Mouse (Mus musculus): Measurements from ENCODE around the gene Foxn3. TPM values are rescaled to one million over a fixed set of nuclear protein-coding genes. Genes with fewer than 3 reads are reported as not detected.

The Foxn3 gene
- polyA plus RNA-seq, 1 experiment from 2014 or later, result 68.8 TPM

DNA sequence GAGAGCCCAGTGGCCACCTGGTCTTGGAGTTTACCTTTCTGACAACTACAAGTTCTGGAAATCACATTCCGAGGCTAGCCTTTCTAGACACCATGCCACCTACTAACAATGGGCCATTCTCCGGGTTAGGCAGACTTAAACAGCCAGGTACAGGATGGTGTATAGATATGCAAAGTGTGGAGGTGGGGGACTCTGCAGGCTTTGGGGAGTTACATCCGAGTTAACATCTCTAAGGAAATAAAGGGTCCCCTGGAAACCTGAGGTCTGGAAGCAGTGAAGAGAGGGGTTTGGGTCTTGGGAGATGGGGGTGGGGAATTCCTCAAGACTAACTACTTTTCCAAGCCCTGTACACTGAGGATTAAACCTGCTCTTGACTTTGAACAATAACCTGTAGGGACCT is 150.9 kb downstream of the Foxn3 start:
- H3K27me3 ChIP-seq (ENCODE audit: low read depth, poor library complexity, severe bottlenecking), result peaks cover 4% of the 10 kb centered on the region; the same call in 1 of the 2 replicates
- 44% methylated on average over 3 of the region's 3 CpGs for WGBS
- no peak overlapping the region for H3K4me3 ChIP-seq
- no peak for DNase-seq (ENCODE audit: low spot score)
- H3K27ac ChIP-seq, result no peak overlapping the region
- H3K4me1 ChIP-seq, result peaks cover 7% of the 10 kb centered on the region; the same call in 1 of the 2 replicates
- H3K36me3 ChIP-seq, result peaks cover 3% of the 10 kb centered on the region; the same call in 1 of the 2 replicates
- H3K9me3 ChIP-seq (replicated peaks), result no peaks in the 10 kb centered on the region

DNA sequence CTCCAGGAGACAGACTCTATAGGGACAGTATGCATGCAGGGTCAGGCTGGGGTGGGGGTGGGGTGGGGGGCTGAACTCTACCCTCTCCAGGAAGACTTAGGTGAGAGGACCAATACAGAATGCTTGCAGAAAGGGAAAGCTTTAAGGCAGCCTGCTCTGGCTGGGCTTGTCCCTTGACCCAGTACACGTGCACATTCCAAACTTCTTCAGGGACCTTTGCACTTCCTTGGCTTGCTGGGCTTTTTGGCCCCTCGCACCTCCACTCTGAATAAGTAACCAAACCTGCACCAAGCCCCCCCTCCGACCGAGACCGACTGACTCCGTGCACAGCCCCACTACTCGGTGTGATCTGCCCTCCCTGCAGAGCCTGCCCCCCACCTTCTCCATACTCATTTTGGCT is 151.3 kb downstream of the Foxn3 start:
- peaks cover 3% of the 10 kb centered on the region; the same call in 1 of the 2 replicates for H3K36me3 ChIP-seq
- WGBS, result 32% methylated on average over 7 of the region's 7 CpGs

DNA sequence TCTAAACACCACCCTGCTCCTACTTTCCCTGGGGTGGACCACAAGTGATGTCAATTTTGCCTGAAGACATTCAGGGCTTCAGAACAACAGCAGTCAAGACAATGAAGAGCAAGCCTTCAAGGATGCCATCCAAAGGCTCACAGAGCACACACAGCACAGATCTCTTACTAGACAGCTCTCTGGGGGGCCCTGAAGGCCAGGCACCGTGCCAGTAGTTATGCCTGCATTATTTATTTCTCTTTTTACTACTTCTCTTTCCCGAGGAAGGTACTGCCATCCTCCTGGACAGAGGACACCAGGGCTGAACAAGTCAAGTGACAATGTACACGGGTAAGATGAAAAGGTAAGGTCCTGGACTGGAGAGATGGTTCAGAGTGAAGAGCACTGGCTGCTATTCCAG is 154.7 kb downstream of the Foxn3 start:
- no peak for DNase-seq (ENCODE audit: low spot score)
- Histone ChIP-seq H3K9me3 (replicated peaks) (no peaks in the 10 kb centered on the region), H3K36me3 (peaks cover 3% of the 10 kb centered on the region; the same call in 1 of the 2 replicates), H3K4me3 (no peak overlapping the region), H3K4me1 (peaks cover 19% of the 10 kb centered on the region), H3K27ac (no peak overlapping the region), H3K27me3 (ENCODE audit: low read depth, poor library complexity, severe bottlenecking) (peaks cover 4% of the 10 kb centered on the region; the same call in 1 of the 2 replicates)
- 86% methylated on average over 3 of the region's 3 CpGs for WGBS

More for the DNA sequence above, 151.3 kb downstream of the Foxn3 start:
- Histone ChIP-seq H3K4me3 (no peak overlapping the region), H3K27ac (no peak overlapping the region), H3K27me3 (ENCODE audit: low read depth, poor library complexity, severe bottlenecking) (peaks cover 4% of the 10 kb centered on the region; the same call in 1 of the 2 replicates), H3K4me1 (peaks cover 10% of the 10 kb centered on the region; the same call in 1 of the 2 replicates), H3K9me3 (replicated peaks) (no peaks in the 10 kb centered on the region)
- DNase-seq (ENCODE audit: low spot score), result no peak

DNA sequence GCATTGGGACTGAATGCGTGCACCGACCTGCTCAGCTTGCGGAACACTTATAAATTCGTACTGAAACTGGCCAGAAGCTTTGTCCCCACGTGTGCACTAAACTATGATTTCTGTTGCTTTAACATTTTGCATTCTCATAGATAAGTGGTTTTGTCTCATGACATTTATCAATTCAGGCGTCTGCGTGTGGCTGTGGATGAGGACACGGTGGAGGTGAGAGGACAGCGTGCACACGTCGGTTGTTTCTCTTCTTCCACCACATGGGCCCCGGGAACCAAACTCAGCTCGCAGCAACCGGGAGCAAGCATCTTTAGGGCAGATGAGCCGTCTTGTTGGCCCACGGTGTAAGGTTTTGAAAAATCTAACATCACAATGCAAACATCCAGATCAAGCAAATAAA is 155.3 kb downstream of the Foxn3 start:
- Histone ChIP-seq H3K36me3 (peaks cover 3% of the 10 kb centered on the region; the same call in 1 of the 2 replicates), H3K4me3 (no peak overlapping the region), H3K27ac (no peak overlapping the region), H3K9me3 (replicated peaks) (no peaks in the 10 kb centered on the region), H3K27me3 (ENCODE audit: low read depth, poor library complexity, severe bottlenecking) (peaks cover 4% of the 10 kb centered on the region; the same call in 1 of the 2 replicates), H3K4me1 (peaks cover 19% of the 10 kb centered on the region)
- no peak for DNase-seq (ENCODE audit: low spot score)
- 94% methylated on average over 16 of the region's 16 CpGs for WGBS

DNA sequence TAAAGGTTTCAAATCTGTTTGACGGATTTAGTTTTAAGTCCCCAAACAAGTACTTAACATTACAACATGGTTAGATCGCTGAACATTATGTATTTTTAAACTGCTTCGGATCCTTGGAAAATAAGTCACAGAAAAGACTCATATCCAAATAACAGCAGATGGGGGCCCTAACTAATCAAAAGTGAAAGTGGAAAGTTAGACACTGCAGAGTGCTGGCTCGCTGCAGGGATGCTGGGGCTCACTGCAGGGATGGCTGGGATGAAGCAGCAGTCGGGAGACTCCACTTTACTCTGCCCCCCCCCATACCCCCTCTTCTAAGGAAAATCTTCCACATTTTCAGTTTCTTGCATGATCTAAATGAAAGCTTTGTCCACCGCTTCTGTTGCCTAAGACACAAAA is 156.1 kb downstream of the Foxn3 start:
- WGBS, result 86% methylated on average over 6 of the region's 6 CpGs
- Histone ChIP-seq H3K9me3 (replicated peaks) (no peaks in the 10 kb centered on the region), H3K27ac (no peak overlapping the region), H3K27me3 (ENCODE audit: low read depth, poor library complexity, severe bottlenecking) (peaks cover 4% of the 10 kb centered on the region; the same call in 1 of the 2 replicates), H3K36me3 (peaks cover 8% of the 10 kb centered on the region; the same call in 1 of the 2 replicates), H3K4me1 (peaks cover 19% of the 10 kb centered on the region), H3K4me3 (no peak overlapping the region)
- DNase-seq (ENCODE audit: low spot score), result no peak

DNA sequence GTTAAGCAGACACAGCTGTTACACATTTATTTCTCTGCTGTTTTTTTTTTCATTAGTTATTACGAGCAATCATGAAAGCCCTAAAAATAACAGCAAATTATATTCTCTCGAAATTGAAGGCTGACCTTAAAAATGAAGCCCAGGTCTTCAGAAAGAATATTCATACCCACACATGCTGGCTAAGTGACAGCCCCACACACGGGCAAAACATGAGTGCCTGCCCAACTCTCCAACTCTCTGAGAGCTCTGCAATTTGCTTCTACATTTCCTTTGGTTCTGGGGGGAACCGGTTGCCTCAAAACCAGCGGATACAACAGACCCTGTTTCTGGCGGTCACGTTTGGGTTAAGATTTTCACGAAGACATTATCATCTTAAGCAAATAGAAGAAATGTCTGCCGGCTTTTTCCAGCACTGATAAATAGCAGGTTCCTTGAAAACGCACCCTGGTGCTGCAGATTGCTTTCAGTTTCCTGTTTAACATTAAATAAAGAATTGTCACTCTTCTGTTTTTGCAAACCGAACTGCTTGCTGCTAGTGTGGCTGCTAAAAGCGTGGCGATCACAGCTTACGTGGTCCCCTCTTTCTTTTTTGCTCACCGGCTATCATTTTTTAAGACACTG is 156.6 kb downstream of the Foxn3 start:
- Histone ChIP-seq H3K27me3 (ENCODE audit: low read depth, poor library complexity, severe bottlenecking) (peaks cover 4% of the 10 kb centered on the region; the same call in 1 of the 2 replicates), H3K9me3 (replicated peaks) (no peaks in the 10 kb centered on the region), H3K27ac (no peak overlapping the region), H3K4me1 (peaks cover 19% of the 10 kb centered on the region), H3K36me3 (peaks cover 9% of the 10 kb centered on the region; the same call in 1 of the 2 replicates), H3K4me3 (no peak overlapping the region)
- DNase-seq (ENCODE audit: low spot score), result no peak
- 83% methylated on average over 15 of the region's 15 CpGs for WGBS

DNA sequence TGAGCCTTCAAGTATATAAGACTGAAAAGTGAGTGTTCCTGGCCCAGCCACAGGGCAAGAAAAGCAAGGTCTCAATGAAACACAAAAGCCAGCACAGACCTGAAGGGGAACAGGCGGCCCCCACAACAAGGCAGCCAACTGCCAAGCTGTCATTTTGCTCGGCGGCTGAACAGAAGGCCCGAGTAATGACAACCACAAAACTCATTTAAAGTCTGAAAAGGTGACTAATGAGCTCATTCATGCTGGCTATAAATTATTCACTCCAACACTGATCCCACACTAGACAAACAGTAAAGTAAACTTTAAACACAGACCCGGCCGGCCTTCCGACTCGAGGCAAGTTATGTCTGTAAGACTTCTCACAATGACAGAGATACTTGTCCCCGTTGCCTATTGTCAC is 157.1 kb downstream of the Foxn3 start:
- DNase-seq (ENCODE audit: low spot score), result peak; percentile 38
- 32% methylated on average over 9 of the region's 9 CpGs for WGBS
- no peak overlapping the region for H3K4me3 ChIP-seq
- H3K27ac ChIP-seq, result no peak overlapping the region
- no peaks in the 10 kb centered on the region for H3K9me3 ChIP-seq (replicated peaks)
- H3K36me3 ChIP-seq, result peaks cover 9% of the 10 kb centered on the region; the same call in 1 of the 2 replicates
- peaks cover 19% of the 10 kb centered on the region for H3K4me1 ChIP-seq
- peaks cover 4% of the 10 kb centered on the region; the same call in 1 of the 2 replicates for H3K27me3 ChIP-seq (ENCODE audit: low read depth, poor library complexity, severe bottlenecking)

DNA sequence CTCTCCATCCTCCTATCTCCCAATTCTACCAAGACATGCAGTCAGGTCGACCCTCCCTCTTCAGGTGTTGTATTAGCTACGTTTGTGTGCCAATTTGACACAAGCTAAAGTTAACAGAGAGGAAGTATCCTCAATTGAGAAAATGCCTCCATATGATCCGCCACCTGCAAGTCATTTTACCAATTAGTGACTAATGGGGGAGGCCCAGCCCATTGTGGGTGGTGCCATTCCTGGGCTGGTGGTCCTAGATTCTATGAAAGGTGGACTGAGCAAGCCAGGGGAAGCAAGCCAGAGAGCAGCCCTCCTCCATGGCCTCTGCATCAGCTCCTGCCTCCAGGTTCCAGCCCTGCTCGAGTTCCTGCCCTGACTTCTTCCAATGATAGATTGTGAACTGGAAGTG is 158.0 kb downstream of the Foxn3 start:
- peaks cover 4% of the 10 kb centered on the region; the same call in 1 of the 2 replicates for H3K27me3 ChIP-seq (ENCODE audit: low read depth, poor library complexity, severe bottlenecking)
- H3K4me1 ChIP-seq, result peaks cover 19% of the 10 kb centered on the region
- 62% methylated on average over 4 of the region's 4 CpGs for WGBS
- peaks cover 9% of the 10 kb centered on the region; the same call in 1 of the 2 replicates for H3K36me3 ChIP-seq
- no peaks in the 10 kb centered on the region for H3K9me3 ChIP-seq (replicated peaks)
- H3K4me3 ChIP-seq, result no peak overlapping the region
- 0 out of 2 replicates have a peak overlapping the region, but pooled peaks have one; percentile 44 for H3K27ac ChIP-seq
- DNase-seq (ENCODE audit: low spot score), result peak; percentile 46

DNA sequence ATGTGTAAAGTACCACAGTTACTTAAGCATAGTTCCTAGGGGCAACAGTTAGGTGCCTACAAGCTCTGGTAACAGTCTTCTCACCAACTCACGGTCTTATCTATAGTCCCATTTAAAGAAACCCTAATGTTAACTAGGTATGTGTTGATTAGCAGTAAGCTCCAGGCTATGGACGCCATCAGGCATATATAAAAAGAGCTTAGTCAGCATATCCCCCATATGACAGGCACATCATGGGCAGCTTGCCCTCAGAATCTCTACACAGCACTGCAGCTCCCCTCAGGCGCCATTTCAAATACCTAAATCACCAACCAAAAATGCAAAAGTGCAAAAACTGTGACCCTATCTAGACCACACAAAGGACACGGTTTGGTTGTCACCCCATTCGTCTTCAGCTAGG is 160.4 kb downstream of the Foxn3 start:
- DNase-seq (ENCODE audit: low spot score), result no peak
- 94% methylated on average over 5 of the region's 5 CpGs for WGBS
- peaks cover 7% of the 10 kb centered on the region; the same call in 1 of the 2 replicates for H3K36me3 ChIP-seq
- H3K4me1 ChIP-seq, result peaks cover 19% of the 10 kb centered on the region
- H3K27ac ChIP-seq, result no peak overlapping the region
- H3K27me3 ChIP-seq (ENCODE audit: low read depth, poor library complexity, severe bottlenecking), result no peaks in the 10 kb centered on the region
- no peaks in the 10 kb centered on the region for H3K9me3 ChIP-seq (replicated peaks)
- H3K4me3 ChIP-seq, result no peak overlapping the region

DNA sequence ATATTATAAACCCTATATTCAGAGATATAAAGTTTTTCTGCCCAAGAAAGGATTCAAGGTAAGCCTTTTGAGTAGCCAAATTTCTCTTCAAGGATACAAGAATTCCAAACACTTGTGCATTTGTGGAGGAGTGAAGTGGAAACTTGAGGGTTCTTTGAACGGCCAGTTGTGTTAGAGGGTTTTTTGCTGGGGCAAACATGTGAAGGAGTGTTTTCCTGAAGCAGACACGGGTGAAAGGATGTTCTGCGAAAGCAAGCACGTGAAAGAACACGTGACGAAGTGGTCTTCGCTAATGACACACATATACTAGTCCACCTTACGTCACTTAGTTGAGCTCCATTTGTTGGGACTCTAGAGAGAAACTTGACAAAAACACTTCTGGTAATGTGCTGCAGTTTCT is 162.5 kb downstream of the Foxn3 start:
- Histone ChIP-seq H3K4me3 (no peak overlapping the region), H3K27ac (no peak overlapping the region), H3K27me3 (ENCODE audit: low read depth, poor library complexity, severe bottlenecking) (no peaks in the 10 kb centered on the region), H3K4me1 (peaks cover 6% of the 10 kb centered on the region), H3K9me3 (replicated peaks) (no peaks in the 10 kb centered on the region), H3K36me3 (peaks cover 7% of the 10 kb centered on the region; the same call in 1 of the 2 replicates)
- DNase-seq (ENCODE audit: low spot score), result no peak
- 94% methylated on average over 8 of the region's 8 CpGs for WGBS

DNA sequence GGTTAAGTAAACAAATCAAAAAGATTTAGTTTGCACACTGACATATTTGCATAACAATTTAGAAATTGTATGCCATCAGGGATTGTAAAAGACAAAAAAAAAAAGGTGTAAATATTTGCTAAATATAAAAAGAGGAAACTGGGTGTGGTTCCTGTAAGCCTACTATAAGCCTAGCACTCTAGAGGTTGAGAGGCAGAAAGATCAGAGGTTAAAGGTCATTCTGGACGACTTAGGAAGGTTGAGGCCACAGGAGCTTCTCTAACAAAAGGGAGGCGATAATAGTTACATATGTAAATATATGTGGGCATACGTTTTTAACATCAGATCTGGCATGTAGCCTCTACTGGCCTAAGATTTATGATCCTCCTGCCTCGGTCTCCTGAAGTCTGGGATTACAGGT is 163.8 kb downstream of the Foxn3 start:
- DNase-seq (ENCODE audit: low spot score), result no peak
- 84% methylated on average over 4 of the region's 4 CpGs for WGBS
- H3K4me1 ChIP-seq, result peaks cover 6% of the 10 kb centered on the region

DNA sequence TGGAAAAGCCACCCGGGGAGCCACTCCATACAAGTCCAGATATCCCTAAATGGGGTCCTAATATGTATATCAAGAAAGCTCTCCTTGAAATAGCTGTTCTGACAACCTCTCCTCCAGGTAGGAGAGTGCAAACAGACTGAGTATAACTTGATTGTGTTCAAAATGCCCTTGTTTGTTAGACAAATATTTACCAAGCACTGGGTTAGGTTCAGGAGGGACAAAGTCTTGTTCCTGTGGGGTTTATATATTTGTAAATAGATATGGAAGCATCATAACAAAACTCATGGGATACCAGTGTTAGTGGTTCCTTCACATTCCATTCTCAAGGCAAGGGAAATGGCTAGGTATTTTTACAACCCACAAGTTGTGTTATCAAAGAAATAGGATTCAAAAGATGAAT is 166.9 kb downstream of the Foxn3 start:
- H3K4me3 ChIP-seq, result no peak overlapping the region
- no peaks in the 10 kb centered on the region for H3K27me3 ChIP-seq (ENCODE audit: low read depth, poor library complexity, severe bottlenecking)
- H3K9me3 ChIP-seq (replicated peaks), result no peaks in the 10 kb centered on the region
- peaks cover 23% of the 10 kb centered on the region for H3K4me1 ChIP-seq
- no peak for DNase-seq (ENCODE audit: low spot score)
- no peaks in the 10 kb centered on the region for H3K36me3 ChIP-seq
- WGBS, result 97% methylated on average over 1 of the region's 1 CpGs
- no peak overlapping the region for H3K27ac ChIP-seq

More for the DNA sequence above, 163.8 kb downstream of the Foxn3 start:
- Histone ChIP-seq H3K27ac (no peak overlapping the region), H3K36me3 (peaks cover 7% of the 10 kb centered on the region; the same call in 1 of the 2 replicates), H3K4me3 (no peak overlapping the region), H3K27me3 (ENCODE audit: low read depth, poor library complexity, severe bottlenecking) (no peaks in the 10 kb centered on the region), H3K9me3 (replicated peaks) (no peaks in the 10 kb centered on the region)

DNA sequence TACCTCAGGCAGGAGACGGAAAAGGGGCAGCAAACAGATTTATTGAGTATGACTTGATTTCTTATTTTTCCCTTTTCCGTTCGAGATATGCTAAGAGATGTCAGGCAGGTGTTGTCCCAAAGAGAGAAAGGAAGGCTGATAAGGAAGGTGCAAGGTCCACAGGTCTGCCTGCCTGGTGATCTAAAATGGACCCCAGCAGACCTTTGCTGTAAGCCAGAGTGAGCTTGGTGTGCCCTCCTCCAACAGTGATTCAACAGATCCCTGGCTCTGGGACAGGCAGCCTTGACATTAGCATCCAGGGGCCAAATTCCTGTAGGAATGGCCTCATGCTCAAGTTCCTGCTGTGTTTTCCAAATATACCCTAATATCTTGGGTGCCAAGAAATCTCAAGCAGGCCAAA is 168.3 kb downstream of the Foxn3 start:
- Histone ChIP-seq H3K27me3 (ENCODE audit: low read depth, poor library complexity, severe bottlenecking) (no peaks in the 10 kb centered on the region), H3K36me3 (no peaks in the 10 kb centered on the region), H3K9me3 (replicated peaks) (no peaks in the 10 kb centered on the region), H3K27ac (no peak overlapping the region), H3K4me3 (no peak overlapping the region), H3K4me1 (peaks cover 30% of the 10 kb centered on the region)
- WGBS, result 56% methylated on average over 3 of the region's 3 CpGs
- DNase-seq (ENCODE audit: low spot score), result no peak

Measured in limb, embryonic 10.5 days (tissue).